10 mouse cellular contexts compared by ENCODE assay signal in genomic region chr4:141334695-141335094, GRCm38 (mm10). TPM values are rescaled to one million over a fixed set of nuclear protein-coding genes. Genes with fewer than 3 reads are reported as not detected.
DNase-seq lines count a peak whose midpoint lies in the region; ATAC-seq and TF ChIP-seq lines count a peak whose summit lies in the region.
"Had no signal": no experiment of that assay in that cellular context is flagged by ENCODE, and none has a peak within 500 bp of the region (broad histone marks: within the 10 kb centered on the region; RNA-seq: fewer than 3 reads in every experiment).

No protein-coding gene starts in this region.

- H3K4me2 ChIP-seq in intestine, embryonic 16.5 days (ENCODE audit: low read depth, low read length), result no peak overlapping the region
- H3K4me2 ChIP-seq in intestine, postnatal 0 days (replicated peaks; ENCODE audit: low read depth), result no peak overlapping the region
- H3K4me2 ChIP-seq in embryonic facial prominence, embryonic 15.5 days (replicated peaks), result no peak overlapping the region
- no peak overlapping the region for H3K4me2 ChIP-seq in kidney, postnatal 0 days (ENCODE audit: low read length)
- H3K4me2 ChIP-seq in neural tube, embryonic 13.5 days, result no peak overlapping the region
- H3K4me2 ChIP-seq in liver, embryonic 11.5 days, result no peak overlapping the region

- peaks cover 23% of the 10 kb centered on the region for H3K4me1 ChIP-seq in intestine, embryonic 16.5 days (ENCODE audit: control insufficient read depth, insufficient read depth, low read length)
- 0 out of 2 replicates have a peak, but pooled peaks cover 3% of the 10 kb centered on the region for H3K4me1 ChIP-seq in intestine, postnatal 0 days (replicated peaks; ENCODE audit: control insufficient read depth, insufficient read depth, low read length)
- peaks cover 63% of the 10 kb centered on the region for H3K4me1 ChIP-seq in embryonic facial prominence, embryonic 15.5 days
- H3K4me1 ChIP-seq in kidney, postnatal 0 days (replicated peaks; ENCODE audit: insufficient read depth, low read length), result peaks cover 23% of the 10 kb centered on the region; the same call in 1 of the 2 replicates
- peaks cover 51% of the 10 kb centered on the region for H3K4me1 ChIP-seq in neural tube, embryonic 13.5 days (replicated peaks)
- H3K4me1 ChIP-seq in liver, embryonic 11.5 days (replicated peaks; ENCODE audit: control insufficient read depth, insufficient read depth, low read length), result peaks cover 11% of the 10 kb centered on the region

- H3K36me3 ChIP-seq in intestine, embryonic 16.5 days (ENCODE audit: control insufficient read depth, insufficient read depth, low read length), result no peaks in the 10 kb centered on the region
- H3K36me3 ChIP-seq in intestine, postnatal 0 days (ENCODE audit: control insufficient read depth, insufficient read depth), result no peaks in the 10 kb centered on the region; the same call in 1 of the 2 replicates
- no peaks in the 10 kb centered on the region for H3K36me3 ChIP-seq in embryonic facial prominence, embryonic 15.5 days
- H3K36me3 ChIP-seq in kidney, postnatal 0 days (ENCODE audit: insufficient read depth, low read length), result no peaks in the 10 kb centered on the region
- H3K36me3 ChIP-seq in neural tube, embryonic 13.5 days, result no peaks in the 10 kb centered on the region
- no peaks in the 10 kb centered on the region; the same call in 1 of the 2 replicates for H3K36me3 ChIP-seq in liver, embryonic 11.5 days (ENCODE audit: control insufficient read depth, insufficient read depth, low read length)

- H3K4me3 ChIP-seq in intestine, embryonic 16.5 days (ENCODE audit: low read length), result no peak overlapping the region
- no peak overlapping the region for H3K4me3 ChIP-seq in intestine, postnatal 0 days (ENCODE audit: low read depth, low read length)
- H3K4me3 ChIP-seq in embryonic facial prominence, embryonic 15.5 days (replicated peaks), result no peak overlapping the region
- H3K4me3 ChIP-seq in kidney, postnatal 0 days (replicated peaks; ENCODE audit: low read depth, low read length), result no peak overlapping the region
- no peak overlapping the region for H3K4me3 ChIP-seq in neural tube, embryonic 13.5 days
- H3K4me3 ChIP-seq in liver, embryonic 11.5 days (ENCODE audit: low read depth, low read length), result no peak overlapping the region

- DNase-seq in kidney, postnatal 0 days (ENCODE audit: low spot score), result no peak
- DNase-seq in liver, embryonic 11.5 days (ENCODE audit: low spot score), result no peak
- DNase-seq in left cerebral cortex, postnatal 25 days (ENCODE audit: low spot score in 2 of 2), result no peak
- DNase-seq in retina, embryonic 14.5 days (ENCODE audit: low spot score), result no peak
- DNase-seq: heart, postnatal 36 days; spleen, adult 18-20 months had no signal

- no peak for TF ChIP-seq CTCF in intestine, postnatal 0 days (IDR thresholded peaks at IDR 0.05; ENCODE audit: low read depth)
- no peak for TF ChIP-seq CTCF in kidney, postnatal 0 days (IDR thresholded peaks at IDR 0.05; ENCODE audit: low read depth)

- H3K27ac ChIP-seq in intestine, embryonic 16.5 days (ENCODE audit: low read length), result 0 out of 2 replicates have a peak overlapping the region, but pooled peaks have one; percentile 27
- no peak overlapping the region for H3K27ac ChIP-seq in intestine, postnatal 0 days (ENCODE audit: low read depth, low read length)
- peak overlapping the region; percentile 78; the same call in 1 of the 2 replicates for H3K27ac ChIP-seq in embryonic facial prominence, embryonic 15.5 days (replicated peaks)
- peak overlapping the region; percentile 13; the same call in 1 of the 2 replicates for H3K27ac ChIP-seq in kidney, postnatal 0 days
- peak overlapping the region; percentile 75 for H3K27ac ChIP-seq in neural tube, embryonic 13.5 days (replicated peaks)
- H3K27ac ChIP-seq in liver, embryonic 11.5 days (ENCODE audit: low read depth, low read length), result no peak overlapping the region

- 0 out of 2 replicates have a peak overlapping the region, but pooled peaks have one; percentile 11 for H3K9ac ChIP-seq in intestine, embryonic 16.5 days (ENCODE audit: low read depth, low read length)
- H3K9ac ChIP-seq in intestine, postnatal 0 days (ENCODE audit: low read depth, low read length), result no peak overlapping the region
- no peak overlapping the region for H3K9ac ChIP-seq in embryonic facial prominence, embryonic 15.5 days
- no peak overlapping the region for H3K9ac ChIP-seq in kidney, postnatal 0 days (ENCODE audit: low read depth, low read length)
- H3K9ac ChIP-seq in neural tube, embryonic 13.5 days, result 0 out of 2 replicates have a peak overlapping the region, but pooled peaks have one; percentile 38
- H3K9ac ChIP-seq in liver, embryonic 11.5 days (ENCODE audit: low read depth, low read length), result no peak overlapping the region

- 58% methylated on average over 5 of the region's 5 CpGs for WGBS in intestine, embryonic 16.5 days
- WGBS in intestine, postnatal 0 days, result 71% methylated on average over 5 of the region's 5 CpGs
- 62% methylated on average over 5 of the region's 5 CpGs for WGBS in embryonic facial prominence, embryonic 15.5 days
- 69% methylated on average over 5 of the region's 5 CpGs for WGBS in kidney, postnatal 0 days
- WGBS in neural tube, embryonic 13.5 days, result 38% methylated on average over 5 of the region's 5 CpGs
- WGBS in liver, embryonic 11.5 days, result 73% methylated on average over 5 of the region's 5 CpGs

- no peaks in the 10 kb centered on the region for H3K9me3 ChIP-seq in intestine, embryonic 16.5 days (ENCODE audit: control insufficient read depth, low read length)
- H3K9me3 ChIP-seq in intestine, postnatal 0 days (ENCODE audit: control insufficient read depth), result no peaks in the 10 kb centered on the region
- no peaks in the 10 kb centered on the region for H3K9me3 ChIP-seq in embryonic facial prominence, embryonic 15.5 days (replicated peaks)
- H3K9me3 ChIP-seq in kidney, postnatal 0 days (replicated peaks; ENCODE audit: low read length), result no peaks in the 10 kb centered on the region
- no peaks in the 10 kb centered on the region for H3K9me3 ChIP-seq in neural tube, embryonic 13.5 days
- no peaks in the 10 kb centered on the region for H3K9me3 ChIP-seq in liver, embryonic 11.5 days (ENCODE audit: control insufficient read depth, low read length)

- H3K27me3 ChIP-seq in intestine, embryonic 16.5 days (replicated peaks; ENCODE audit: control insufficient read depth, insufficient read depth, low read length), result no peaks in the 10 kb centered on the region
- H3K27me3 ChIP-seq in intestine, postnatal 0 days (replicated peaks; ENCODE audit: control insufficient read depth, insufficient read depth, low read length), result no peaks in the 10 kb centered on the region
- no peaks in the 10 kb centered on the region for H3K27me3 ChIP-seq in embryonic facial prominence, embryonic 15.5 days
- H3K27me3 ChIP-seq in kidney, postnatal 0 days (ENCODE audit: insufficient read depth, low read length), result no peaks in the 10 kb centered on the region
- H3K27me3 ChIP-seq in neural tube, embryonic 13.5 days, result no peaks in the 10 kb centered on the region
- peaks cover 8% of the 10 kb centered on the region; the same call in 1 of the 2 replicates for H3K27me3 ChIP-seq in liver, embryonic 11.5 days (replicated peaks; ENCODE audit: control insufficient read depth, insufficient read depth, low read length)

- no peak for ATAC-seq in intestine, embryonic 16.5 days
- no peak for ATAC-seq in intestine, postnatal 0 days
- no peak for ATAC-seq in embryonic facial prominence, embryonic 15.5 days (ENCODE audit: insufficient number of reproducible peaks, low FRiP score, low TSS enrichment, low read depth)
- ATAC-seq in kidney, postnatal 0 days (replicated peaks; ENCODE audit: low FRiP score, low read depth), result 0 out of 2 replicates have a peak, but pooled peaks have one; percentile 12
- ATAC-seq in neural tube, embryonic 13.5 days (ENCODE audit: low read depth), result peak; percentile 4; the same call in 1 of the 2 replicates
- ATAC-seq in liver, embryonic 11.5 days (replicated peaks; ENCODE audit: low FRiP score), result no peak

- intact Hi-C loops in left cerebral cortex, postnatal 25 days (cut with DNase I), result no loop called here

RNA-seq across cellular contexts. Expression of gene Fam131c, which starts 33.3 kb away (rescaled TPM):
- polyA plus RNA-seq in intestine, embryonic 16.5 days (2015; fragmentation: Nextera tagmentation; extraction: Ambion mirVana), result 1.5 and 1.6 TPM in 2 replicates
- polyA plus RNA-seq in intestine, postnatal 0 days (2015; fragmentation: Nextera tagmentation; extraction: Ambion mirVana), result 1.4 and 2.4 TPM in 2 replicates
- 3.6 and 4.3 TPM in 2 replicates for polyA plus RNA-seq in embryonic facial prominence, embryonic 15.5 days (2015; fragmentation: Nextera tagmentation; extraction: Ambion mirVana)
- 2.8 and 3.1 TPM in 2 replicates for polyA plus RNA-seq in kidney, postnatal 0 days (2015; fragmentation: Nextera tagmentation; extraction: Ambion mirVana)
- polyA plus RNA-seq in neural tube, embryonic 13.5 days (2015; fragmentation: Nextera tagmentation; extraction: Ambion mirVana), result 12.6 and 14.2 TPM in 2 replicates
- 0.45 and 0.64 TPM in 2 replicates for polyA plus RNA-seq in liver, embryonic 11.5 days (2014; fragmentation: Nextera tagmentation; extraction: Ambion mirVana)
- 1 to 10 TPM; 3.1 to 3.5 TPM for total RNA-seq in left cerebral cortex, postnatal 25 days (2021)

RNA-seq across cellular contexts. Expression of gene Epha2, which starts 33.7 kb away (rescaled TPM):
- 7.6 and 8.5 TPM in 2 replicates for polyA plus RNA-seq in intestine, embryonic 16.5 days (2015; fragmentation: Nextera tagmentation; extraction: Ambion mirVana)
- 5.6 and 6.6 TPM in 2 replicates for polyA plus RNA-seq in intestine, postnatal 0 days (2015; fragmentation: Nextera tagmentation; extraction: Ambion mirVana)
- polyA plus RNA-seq in embryonic facial prominence, embryonic 15.5 days (2015; fragmentation: Nextera tagmentation; extraction: Ambion mirVana), result 7.4 and 7.6 TPM in 2 replicates
- polyA plus RNA-seq in kidney, postnatal 0 days (2015; fragmentation: Nextera tagmentation; extraction: Ambion mirVana), result 5.6 and 5.8 TPM in 2 replicates
- polyA plus RNA-seq in neural tube, embryonic 13.5 days (2015; fragmentation: Nextera tagmentation; extraction: Ambion mirVana), result 1.7 and 2.2 TPM in 2 replicates
- polyA plus RNA-seq in liver, embryonic 11.5 days (2014; fragmentation: Nextera tagmentation; extraction: Ambion mirVana), result 2.5 and 2.9 TPM in 2 replicates
- total RNA-seq in left cerebral cortex, postnatal 25 days (2021), result 1 to 10 TPM in 1 of 2 experiments, under 1 TPM in 1; 0.82 to 1.2 TPM

Comparison
In these comparisons a context has a peak if more than half of its experiments do, and no peak if none do; other contexts are left out.
1. H3K27ac ChIP-seq: peak in intestine, embryonic 16.5 days (single experiment), embryonic facial prominence, embryonic 15.5 days (single experiment), kidney, postnatal 0 days (single experiment) and neural tube, embryonic 13.5 days (single experiment); none in intestine, postnatal 0 days (single experiment) and liver, embryonic 11.5 days (single experiment).
2. H3K9ac ChIP-seq: peak in intestine, embryonic 16.5 days (single experiment) and neural tube, embryonic 13.5 days (single experiment); none in intestine, postnatal 0 days (single experiment), embryonic facial prominence, embryonic 15.5 days (single experiment), kidney, postnatal 0 days (single experiment) and liver, embryonic 11.5 days (single experiment).
3. ATAC-seq: peak in kidney, postnatal 0 days (single experiment) and neural tube, embryonic 13.5 days (single experiment); none in intestine, embryonic 16.5 days (single experiment), intestine, postnatal 0 days (single experiment), embryonic facial prominence, embryonic 15.5 days (single experiment) and liver, embryonic 11.5 days (single experiment).